Mouse (Mus musculus): ENCODE results near the gene Ocln. TPM values are rescaled to one million over a fixed set of nuclear protein-coding genes. Genes with fewer than 3 reads are reported as not detected.

Gene Ocln
- polyA plus RNA-seq, 1 experiment from 2014 or later, result 15.1 TPM

DNA sequence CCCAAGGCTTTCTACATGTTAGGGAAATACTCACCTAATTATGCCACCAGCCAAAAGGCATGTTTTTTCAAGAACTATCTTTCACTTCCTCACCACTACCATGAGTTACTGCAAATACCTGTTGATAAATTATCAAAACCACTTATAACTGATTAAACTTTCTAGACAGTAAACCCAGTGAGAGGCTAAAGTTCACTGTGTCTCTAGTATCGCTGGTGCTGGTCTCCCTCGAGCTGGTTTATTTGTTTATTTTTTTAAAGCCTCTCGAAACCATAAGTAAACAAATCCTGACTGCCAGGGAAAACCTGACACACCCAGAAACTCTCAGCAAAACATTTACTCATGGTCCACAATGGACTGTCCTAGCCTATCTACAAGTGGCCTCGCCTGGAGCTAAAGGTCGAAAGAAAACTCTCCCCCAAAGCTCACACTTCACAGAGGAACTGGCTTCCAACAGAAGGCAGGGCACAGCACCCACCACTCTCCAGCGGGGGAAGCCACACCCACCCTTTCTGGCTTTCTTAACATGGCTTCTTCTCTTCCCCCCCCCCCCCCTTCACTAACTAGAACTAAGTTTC, 19.6 kb downstream of the Ocln start:
- Histone ChIP-seq H3K4me2 (ENCODE audit: low read depth, low read length) (0 out of 2 replicates have a peak overlapping the region, but pooled peaks have one; percentile 6), H3K36me3 (ENCODE audit: control insufficient read depth, insufficient read depth) (no peaks in the 10 kb centered on the region; the same call in 1 of the 2 replicates), H3K4me3 (ENCODE audit: low read depth, low read length) (no peak overlapping the region), H3K27me3 (ENCODE audit: control insufficient read depth, insufficient read depth, low read depth, low read length) (no peaks in the 10 kb centered on the region), H3K9ac (ENCODE audit: low read depth, low read length) (no peak overlapping the region), H3K27ac (ENCODE audit: low read length) (peak overlapping the region; percentile 68), H3K4me1 (ENCODE audit: control insufficient read depth, low read depth, low read length) (no peaks in the 10 kb centered on the region; the same call in 1 of the 2 replicates), H3K9me3 (replicated peaks; ENCODE audit: control insufficient read depth, low read length) (no peaks in the 10 kb centered on the region)
- WGBS (ENCODE audit: insufficient replicate concordance), result 30% methylated on average over 6 of the region's 6 CpGs
- peak; percentile 92 for ATAC-seq (ENCODE audit: low read depth)

DNA sequence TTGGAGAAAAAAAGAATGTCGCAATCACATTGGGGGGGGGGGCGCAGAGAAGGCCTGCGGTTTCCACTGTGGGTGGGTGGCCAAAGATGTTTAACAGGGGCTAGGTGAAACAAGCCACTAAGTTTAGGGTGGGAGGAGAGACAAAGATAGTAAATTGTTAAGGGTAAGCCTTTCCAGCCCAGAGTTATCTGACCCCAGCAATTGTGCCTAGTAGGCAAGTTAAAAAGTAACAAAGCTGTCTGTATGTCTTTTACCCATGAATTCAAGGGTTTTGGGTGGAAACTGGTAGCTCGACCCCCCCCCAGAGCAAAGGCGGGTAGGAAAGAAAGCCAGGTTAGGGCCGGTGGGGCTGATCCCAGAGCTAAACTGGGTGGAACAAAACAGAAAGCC, 25.9 kb downstream of the Ocln start:
- no peaks in the 10 kb centered on the region; the same call in 1 of the 2 replicates for H3K36me3 ChIP-seq (ENCODE audit: control insufficient read depth, insufficient read depth)
- no peak overlapping the region for H3K9ac ChIP-seq (ENCODE audit: low read depth, low read length)
- no peaks in the 10 kb centered on the region for H3K27me3 ChIP-seq (ENCODE audit: control insufficient read depth, insufficient read depth, low read depth, low read length)
- H3K9me3 ChIP-seq (replicated peaks; ENCODE audit: control insufficient read depth, low read length), result no peaks in the 10 kb centered on the region
- H3K4me2 ChIP-seq (ENCODE audit: low read depth, low read length), result 0 out of 2 replicates have a peak overlapping the region, but pooled peaks have one; percentile 1
- H3K4me1 ChIP-seq (ENCODE audit: control insufficient read depth, low read depth, low read length), result peaks cover 4% of the 10 kb centered on the region
- WGBS (ENCODE audit: insufficient replicate concordance), result 47% methylated on average over 6 of the region's 6 CpGs
- ATAC-seq (ENCODE audit: low read depth), result peak; percentile 31; the same call in 1 of the 2 replicates
- peak overlapping the region; percentile 38 for H3K27ac ChIP-seq (ENCODE audit: low read length)
- no peak overlapping the region for H3K4me3 ChIP-seq (ENCODE audit: low read depth, low read length)

DNA sequence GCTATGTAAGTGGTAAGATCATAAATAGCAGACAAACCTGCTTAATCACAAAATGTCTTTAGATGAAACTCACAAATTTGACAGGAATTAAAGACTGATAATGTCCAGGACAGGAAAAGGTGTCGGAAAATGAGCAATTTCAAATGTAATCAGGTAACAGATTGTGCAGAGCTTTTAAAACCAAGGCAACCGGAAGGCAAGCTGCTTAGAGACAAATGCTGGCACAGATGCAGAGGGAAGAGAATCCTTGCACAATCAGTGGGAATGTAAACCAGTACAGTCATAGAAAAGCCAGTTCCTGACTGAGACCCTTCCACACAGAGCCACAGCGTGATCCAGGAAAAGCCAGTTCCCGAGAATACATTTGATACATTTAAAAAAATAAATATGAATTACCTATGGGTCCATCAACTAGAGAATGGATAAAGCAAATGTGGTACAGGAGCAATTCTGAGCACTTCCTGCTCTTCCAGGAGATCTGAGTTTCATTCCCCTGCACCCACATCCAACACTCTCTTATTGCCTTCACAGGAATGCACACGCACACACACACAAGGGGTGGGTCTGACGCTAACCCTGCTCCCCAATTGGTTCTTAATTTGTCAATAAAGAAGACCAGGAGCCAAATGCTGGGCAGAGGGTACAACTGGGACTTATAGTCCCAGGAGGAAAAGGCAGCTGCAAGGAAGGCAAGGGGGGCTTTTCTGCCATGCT, 26.4 kb downstream of the Ocln start:
- WGBS (ENCODE audit: insufficient replicate concordance), result 59% methylated on average over 6 of the region's 6 CpGs
- no peaks in the 10 kb centered on the region; the same call in 1 of the 2 replicates for H3K36me3 ChIP-seq (ENCODE audit: control insufficient read depth, insufficient read depth)
- no peak overlapping the region for H3K4me3 ChIP-seq (ENCODE audit: low read depth, low read length)
- no peaks in the 10 kb centered on the region for H3K9me3 ChIP-seq (replicated peaks; ENCODE audit: control insufficient read depth, low read length)
- no peak for ATAC-seq (ENCODE audit: low read depth)
- no peak overlapping the region for H3K9ac ChIP-seq (ENCODE audit: low read depth, low read length)
- H3K27me3 ChIP-seq (ENCODE audit: control insufficient read depth, insufficient read depth, low read depth, low read length), result no peaks in the 10 kb centered on the region
- no peak overlapping the region for H3K4me2 ChIP-seq (ENCODE audit: low read depth, low read length)
- peaks cover 4% of the 10 kb centered on the region for H3K4me1 ChIP-seq (ENCODE audit: control insufficient read depth, low read depth, low read length)
- peak overlapping the region; percentile 38 for H3K27ac ChIP-seq (ENCODE audit: low read length)

DNA sequence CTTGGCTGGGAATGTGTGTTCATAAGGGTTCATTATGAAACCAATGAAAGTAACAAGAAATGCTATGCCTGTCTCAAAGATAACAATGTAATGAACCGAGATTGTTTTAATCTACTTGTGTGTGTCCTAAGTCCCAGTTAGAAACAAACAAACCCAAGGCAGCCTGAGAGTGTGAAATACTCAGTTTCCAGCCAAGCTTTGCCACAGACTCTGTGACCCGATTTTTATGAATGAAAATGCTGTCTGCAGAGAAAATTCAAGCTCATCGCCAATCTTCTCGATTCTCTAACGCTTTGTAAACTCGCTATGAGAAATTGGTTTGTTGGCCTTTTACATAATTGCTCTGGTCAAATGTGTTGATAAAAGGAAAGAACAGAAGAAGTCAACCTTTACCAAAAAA, 27.6 kb downstream of the Ocln start:
- Histone ChIP-seq H3K27me3 (ENCODE audit: control insufficient read depth, insufficient read depth, low read depth, low read length) (no peaks in the 10 kb centered on the region), H3K36me3 (ENCODE audit: control insufficient read depth, insufficient read depth) (no peaks in the 10 kb centered on the region; the same call in 1 of the 2 replicates), H3K4me1 (ENCODE audit: control insufficient read depth, low read depth, low read length) (peaks cover 4% of the 10 kb centered on the region), H3K4me2 (ENCODE audit: low read depth, low read length) (no peak overlapping the region), H3K4me3 (ENCODE audit: low read depth, low read length) (no peak overlapping the region), H3K9me3 (replicated peaks; ENCODE audit: control insufficient read depth, low read length) (no peaks in the 10 kb centered on the region), H3K27ac (ENCODE audit: low read length) (no peak overlapping the region), H3K9ac (ENCODE audit: low read depth, low read length) (no peak overlapping the region)
- ATAC-seq (ENCODE audit: low read depth), result no peak
- 75% methylated on average over 6 of the region's 6 CpGs for WGBS (ENCODE audit: insufficient replicate concordance)

DNA sequence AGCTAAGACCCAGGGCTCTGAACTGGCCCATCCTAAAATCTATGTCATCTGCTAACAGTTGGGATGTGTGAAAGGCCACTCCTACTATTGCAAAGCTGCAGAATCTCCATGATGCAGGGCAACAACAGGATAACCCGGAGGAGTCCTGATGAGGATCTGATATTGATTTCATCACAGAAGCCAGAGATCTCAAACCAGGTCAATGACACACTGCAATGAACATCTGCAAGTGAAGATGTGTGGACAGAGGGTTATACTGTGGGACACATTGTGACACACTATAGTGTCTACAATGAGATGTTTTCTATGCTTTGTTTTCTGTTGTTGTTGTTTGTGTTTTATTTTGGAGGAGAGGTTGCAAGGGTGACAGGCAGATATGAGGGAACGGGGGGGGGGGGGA, 28.8 kb downstream of the Ocln start:
- no peaks in the 10 kb centered on the region for H3K36me3 ChIP-seq (ENCODE audit: control insufficient read depth, insufficient read depth)
- no peak for ATAC-seq (ENCODE audit: low read depth)
- WGBS (ENCODE audit: insufficient replicate concordance), result 59% methylated on average over 2 of the region's 2 CpGs
- no peak overlapping the region for H3K27ac ChIP-seq (ENCODE audit: low read length)
- no peaks in the 10 kb centered on the region for H3K27me3 ChIP-seq (ENCODE audit: control insufficient read depth, insufficient read depth, low read depth, low read length)
- no peak overlapping the region for H3K4me2 ChIP-seq (ENCODE audit: low read depth, low read length)
- no peak overlapping the region for H3K9ac ChIP-seq (ENCODE audit: low read depth, low read length)
- H3K9me3 ChIP-seq (replicated peaks; ENCODE audit: control insufficient read depth, low read length), result no peaks in the 10 kb centered on the region
- peaks cover 4% of the 10 kb centered on the region for H3K4me1 ChIP-seq (ENCODE audit: control insufficient read depth, low read depth, low read length)
- H3K4me3 ChIP-seq (ENCODE audit: low read depth, low read length), result no peak overlapping the region

DNA sequence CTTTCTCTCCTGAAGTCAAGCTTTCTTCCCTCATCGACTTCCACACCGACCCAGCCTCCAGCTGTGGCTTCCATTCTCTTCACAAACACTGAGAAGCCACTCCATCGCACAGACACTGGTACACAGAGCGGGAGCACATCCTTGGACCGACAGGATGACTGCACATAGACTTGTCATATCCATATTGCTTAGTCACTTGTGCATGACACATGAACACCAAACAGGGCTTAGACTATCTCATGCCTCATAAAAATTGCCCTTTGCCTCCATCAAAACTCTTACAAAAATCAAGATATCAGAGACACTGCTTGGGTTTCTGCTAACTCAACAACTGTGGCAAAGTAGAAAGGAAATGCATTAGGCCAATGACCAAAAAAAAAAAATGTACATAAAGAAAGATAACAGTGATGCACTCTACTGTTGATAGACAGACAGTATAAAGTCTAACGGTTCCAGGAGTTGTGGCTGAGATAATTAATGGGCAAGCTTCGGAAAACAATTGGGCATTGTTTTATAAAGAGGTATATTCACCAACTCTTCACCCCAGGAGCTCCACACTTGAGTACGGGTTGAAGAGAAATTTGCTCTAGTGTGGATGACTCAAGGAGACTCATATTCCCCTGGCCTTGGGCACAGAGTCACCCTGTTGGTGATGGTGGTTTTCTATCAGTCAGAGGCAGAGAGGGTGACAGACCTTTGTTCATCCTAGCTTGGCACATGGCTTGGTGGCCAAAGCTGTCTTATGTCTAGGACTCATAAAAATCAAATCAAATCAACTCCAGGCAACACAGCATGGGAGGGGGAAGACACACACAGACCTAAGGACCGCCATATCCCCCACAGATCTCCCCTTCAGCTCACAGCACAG, 30.6 kb downstream of the Ocln start:
- ATAC-seq (ENCODE audit: low read depth), result no peak
- 65% methylated on average over 9 of the region's 9 CpGs for WGBS (ENCODE audit: insufficient replicate concordance)
- Histone ChIP-seq H3K4me2 (ENCODE audit: low read depth, low read length) (no peak overlapping the region), H3K27me3 (ENCODE audit: control insufficient read depth, insufficient read depth, low read depth, low read length) (no peaks in the 10 kb centered on the region), H3K4me1 (ENCODE audit: control insufficient read depth, low read depth, low read length) (peaks cover 4% of the 10 kb centered on the region), H3K36me3 (ENCODE audit: control insufficient read depth, insufficient read depth) (no peaks in the 10 kb centered on the region), H3K4me3 (ENCODE audit: low read depth, low read length) (no peak overlapping the region), H3K9me3 (replicated peaks; ENCODE audit: control insufficient read depth, low read length) (no peaks in the 10 kb centered on the region), H3K9ac (ENCODE audit: low read depth, low read length) (no peak overlapping the region), H3K27ac (ENCODE audit: low read length) (no peak overlapping the region)

DNA sequence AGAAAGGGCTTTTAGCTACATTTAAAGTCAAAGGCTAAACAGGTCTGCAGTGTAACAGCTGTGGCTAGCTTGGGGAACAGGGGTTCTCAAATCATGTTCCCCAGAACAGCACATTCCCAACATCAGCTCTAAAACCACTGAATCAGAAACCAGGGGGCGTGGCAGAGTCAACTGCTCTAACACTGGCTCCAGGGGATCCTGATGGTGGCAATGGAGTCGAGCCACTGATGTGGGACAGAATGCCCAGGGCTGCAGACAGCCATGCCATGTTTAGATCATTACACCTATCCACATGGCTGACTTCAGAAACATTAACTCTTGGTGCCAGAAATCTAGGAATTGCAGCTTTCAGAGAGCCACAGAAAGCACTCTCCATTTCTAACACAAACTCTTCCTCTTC, 33.4 kb downstream of the Ocln start:
- no peak overlapping the region for H3K4me3 ChIP-seq (ENCODE audit: low read depth, low read length)

DNA sequence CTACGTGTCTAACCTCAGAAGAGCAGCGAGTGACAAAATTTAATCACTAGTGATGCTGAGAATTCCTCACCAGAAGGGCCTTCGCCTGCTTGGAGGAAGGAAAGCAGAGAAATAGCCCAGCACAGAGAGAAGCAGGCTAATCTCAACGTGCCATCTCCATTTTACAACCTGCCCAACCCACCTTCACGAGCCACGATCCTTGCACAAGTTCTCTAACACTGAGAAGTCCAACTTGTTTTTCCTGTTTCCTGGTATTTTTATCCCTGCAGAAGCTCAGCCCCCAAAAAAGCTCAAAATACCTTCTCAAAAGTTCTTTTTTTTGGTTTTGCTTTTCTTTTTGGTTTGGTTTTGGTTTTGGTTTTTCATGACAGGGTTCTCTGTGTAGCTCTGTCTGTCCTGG, 34.3 kb downstream of the Ocln start:
- no peak overlapping the region for H3K4me2 ChIP-seq (ENCODE audit: low read depth, low read length)

More for the DNA sequence above, 33.4 kb downstream of the Ocln start:
- peaks cover 4% of the 10 kb centered on the region for H3K4me1 ChIP-seq (ENCODE audit: control insufficient read depth, low read depth, low read length)
- H3K9ac ChIP-seq (ENCODE audit: low read depth, low read length), result no peak overlapping the region
- H3K36me3 ChIP-seq (ENCODE audit: control insufficient read depth, insufficient read depth), result no peaks in the 10 kb centered on the region
- H3K9me3 ChIP-seq (replicated peaks; ENCODE audit: control insufficient read depth, low read length), result no peaks in the 10 kb centered on the region
- no peak overlapping the region for H3K4me2 ChIP-seq (ENCODE audit: low read depth, low read length)
- no peak overlapping the region for H3K27ac ChIP-seq (ENCODE audit: low read length)
- 67% methylated on average over 2 of the region's 2 CpGs for WGBS (ENCODE audit: insufficient replicate concordance)
- H3K27me3 ChIP-seq (ENCODE audit: control insufficient read depth, insufficient read depth, low read depth, low read length), result no peaks in the 10 kb centered on the region
- ATAC-seq (ENCODE audit: low read depth), result no peak

More for the DNA sequence above, 34.3 kb downstream of the Ocln start:
- 65% methylated on average over 6 of the region's 6 CpGs for WGBS (ENCODE audit: insufficient replicate concordance)
- Histone ChIP-seq H3K27ac (ENCODE audit: low read length) (no peak overlapping the region), H3K36me3 (ENCODE audit: control insufficient read depth, insufficient read depth) (no peaks in the 10 kb centered on the region), H3K4me3 (ENCODE audit: low read depth, low read length) (no peak overlapping the region), H3K9me3 (replicated peaks; ENCODE audit: control insufficient read depth, low read length) (no peaks in the 10 kb centered on the region), H3K9ac (ENCODE audit: low read depth, low read length) (no peak overlapping the region), H3K27me3 (ENCODE audit: control insufficient read depth, insufficient read depth, low read depth, low read length) (no peaks in the 10 kb centered on the region), H3K4me1 (ENCODE audit: control insufficient read depth, low read depth, low read length) (peaks cover 1% of the 10 kb centered on the region; the same call in 1 of the 2 replicates)
- no peak for ATAC-seq (ENCODE audit: low read depth)
